Mouse (Mus musculus): ENCODE measurements at regions not wholly inside any gene's neighbourhood (a gene's known extent, or its start where the extent isn't known, plus 50 kb on each side); places are given as distances from the start of the nearest gene placed in this dataset.

- in situ Hi-C loops (cut with MboI; ENCODE audit: unreplicated experiment in 2 of 2): no loop called here
These were observed 98.7 kb upstream of the Cul1 start for GRCm38 (mm10) chr6:47354515-47354914.

GRCm38 (mm10) chr6:47355500-47355899 lies 97.7 kb upstream of the Cul1 start:
- in situ Hi-C loops (cut with MboI; ENCODE audit: unreplicated experiment in 2 of 2): no loop called here

GRCm38 (mm10) chr6:47356500-47356899 lies 96.7 kb upstream of the Cul1 start:
- in situ Hi-C loops (cut with MboI; ENCODE audit: unreplicated experiment in 2 of 2): no loop called here

GRCm38 (mm10) chr6:47358686-47359085 lies 94.5 kb upstream of the Cul1 start:
- in situ Hi-C loops (cut with MboI; ENCODE audit: unreplicated experiment in 2 of 2): no loop called here

- in situ Hi-C loops (cut with MboI; ENCODE audit: unreplicated experiment in 2 of 2): no loop called here
These were observed 89.2 kb upstream of the Cul1 start for GRCm38 (mm10) chr6:47364002-47364401.

- in situ Hi-C loops (cut with MboI; ENCODE audit: unreplicated experiment in 2 of 2): no loop called here
These were observed 88.6 kb upstream of the Cul1 start for GRCm38 (mm10) chr6:47364556-47364955.

GRCm38 (mm10) chr6:47365651-47366645 lies 87.2 kb upstream of the Cul1 start:
- in situ Hi-C loops (cut with MboI; ENCODE audit: unreplicated experiment in 2 of 2): no loop called here

GRCm38 (mm10) chr6:47367461-47367860 lies 85.7 kb upstream of the Cul1 start:
- in situ Hi-C loops (cut with MboI; ENCODE audit: unreplicated experiment in 2 of 2): no loop called here

GRCm38 (mm10) chr6:47375705-47376104 lies 77.5 kb upstream of the Cul1 start:
- in situ Hi-C loops (cut with MboI; ENCODE audit: unreplicated experiment in 2 of 2): no loop called here

- in situ Hi-C loops (cut with MboI; ENCODE audit: unreplicated experiment in 2 of 2): no loop called here
These were observed 71.7 kb upstream of the Cul1 start for GRCm38 (mm10) chr6:47381451-47381850.

GRCm38 (mm10) chr6:47386550-47386949 lies 66.6 kb upstream of the Cul1 start:
- in situ Hi-C loops (cut with MboI; ENCODE audit: unreplicated experiment in 2 of 2): no loop called here

- in situ Hi-C loops (cut with MboI; ENCODE audit: unreplicated experiment in 2 of 2): loop anchor here (10.0 kb wide), 1 partner anchor 165 kb away; no protein-coding TSS in a partner anchor
These were observed 63.3 kb upstream of the Cul1 start for GRCm38 (mm10) chr6:47389908-47390307.

- in situ Hi-C loops (cut with MboI; ENCODE audit: unreplicated experiment in 2 of 2): loop anchor here (10.0 kb wide), 1 partner anchor 164 kb away; no protein-coding TSS in a partner anchor
These were observed 62.7 kb upstream of the Cul1 start for GRCm38 (mm10) chr6:47390436-47391002.

- in situ Hi-C loops (cut with MboI; ENCODE audit: unreplicated experiment in 2 of 2): loop anchor here (10.0 kb wide), 1 partner anchor 164 kb away; no protein-coding TSS in a partner anchor
These were observed 62.0 kb upstream of the Cul1 start for GRCm38 (mm10) chr6:47391014-47391802.

- in situ Hi-C loops (cut with MboI; ENCODE audit: unreplicated experiment in 2 of 2): loop anchor here (5.0 to 10.0 kb wide), 3 partner anchors 78 to 242 kb away; no protein-coding TSS in a partner anchor
These were observed 57.5 kb upstream of the Cul1 start for GRCm38 (mm10) chr6:47395465-47396337.
